8 mouse cellular contexts compared by ENCODE assay signal in genomic region chr12:72441839-72442576, GRCm38 (mm10). TPM values are rescaled to one million over a fixed set of nuclear protein-coding genes. Genes with fewer than 3 reads are reported as not detected.
DNase-seq lines count a peak whose midpoint lies in the region; ATAC-seq and TF ChIP-seq lines count a peak whose summit lies in the region.

TSS of gene Lrrc9 (plus strand) at chr12:72441866.

- under 1% methylated on average over 31 of the region's 31 CpGs for WGBS in hindbrain, embryonic 12.5 days
- WGBS in lung, postnatal 0 days = 1% methylated on average over 31 of the region's 31 CpGs

- peak within 1 kb of the TSS; percentile 57 for H3K9ac ChIP-seq in hindbrain, embryonic 12.5 days
- 0 out of 2 replicates have a peak within 1 kb of the TSS, but pooled peaks have one; percentile 26 for H3K9ac ChIP-seq in lung, postnatal 0 days (replicated peaks; ENCODE audit: low read depth)

- peak within 1 kb of the TSS; percentile 72 for H3K4me2 ChIP-seq in hindbrain, embryonic 12.5 days (replicated peaks)
- peak within 1 kb of the TSS; percentile 68 for H3K4me2 ChIP-seq in lung, postnatal 0 days (replicated peaks; ENCODE audit: low read depth, low read length)

- H3K4me1 ChIP-seq in brown adipose tissue, adult 24 weeks (ENCODE audit: control insufficient read depth, insufficient read depth, insufficient read length, low read length) = peaks cover 4% of the 10 kb centered on the region
- H3K4me1 ChIP-seq in hindbrain, embryonic 12.5 days = peaks cover 12% of the 10 kb centered on the region
- H3K4me1 ChIP-seq in lung, postnatal 0 days (ENCODE audit: insufficient read depth, low read depth, low read length) = peaks cover 7% of the 10 kb centered on the region; the same call in 1 of the 2 replicates

- TF ChIP-seq EP300 in lung, postnatal 0 days (IDR thresholded peaks at IDR 0.05) = no peak

- no peak for TF ChIP-seq CTCF in lung, postnatal 0 days (IDR thresholded peaks at IDR 0.05)

- H3K27me3 ChIP-seq in hindbrain, embryonic 12.5 days = no peaks in the 10 kb centered on the region
- no peaks in the 10 kb centered on the region for H3K27me3 ChIP-seq in lung, postnatal 0 days (replicated peaks; ENCODE audit: insufficient read depth, low read length)

- DNase-seq in ES-CJ7 (ENCODE audit: low read depth, low spot score) = peak; percentile 95
- peak; percentile 62 for DNase-seq in gastrocnemius, adult 18-20 months (ENCODE audit: low spot score)
- DNase-seq in layer of hippocampus, postnatal 10 days (ENCODE audit: low spot score in 2 of 2) = peak; percentile 23 to 43
- peak; percentile 61 for DNase-seq in lung, postnatal 0 days (ENCODE audit: low spot score)
- DNase-seq in retina, embryonic 14.5 days (ENCODE audit: low spot score) = peak; percentile 88
- no peak for DNase-seq in urinary bladder, adult 18-20 months (ENCODE audit: low spot score in 2 of 2)

- no peaks in the 10 kb centered on the region for H3K9me3 ChIP-seq in hindbrain, embryonic 12.5 days (replicated peaks)
- no peaks in the 10 kb centered on the region for H3K9me3 ChIP-seq in lung, postnatal 0 days (ENCODE audit: low read length)

- H3K4me3 ChIP-seq in brown adipose tissue, adult 24 weeks (ENCODE audit: insufficient read depth, low read depth, low read length) = peak within 1 kb of the TSS; percentile 65
- peak within 1 kb of the TSS; percentile 45 for H3K4me3 ChIP-seq in hindbrain, embryonic 12.5 days
- H3K4me3 ChIP-seq in lung, postnatal 0 days (ENCODE audit: low read depth, low read length) = peak within 1 kb of the TSS; percentile 34

- peak within 1 kb of the TSS; percentile 70; the same call in 1 of the 2 replicates for H3K27ac ChIP-seq in brown adipose tissue, adult 24 weeks (replicated peaks; ENCODE audit: low read depth, low read length)
- H3K27ac ChIP-seq in hindbrain, embryonic 12.5 days = peak within 1 kb of the TSS; percentile 64
- H3K27ac ChIP-seq in lung, postnatal 0 days (ENCODE audit: low read length) = no peak within 1 kb of the TSS

- ATAC-seq in hindbrain, embryonic 12.5 days (ENCODE audit: low FRiP score) = peak; percentile 90
- ATAC-seq in lung, postnatal 0 days = peak; percentile 91

- no peaks in the 10 kb centered on the region for H3K36me3 ChIP-seq in hindbrain, embryonic 12.5 days
- no peaks in the 10 kb centered on the region for H3K36me3 ChIP-seq in lung, postnatal 0 days (ENCODE audit: insufficient read depth, low read length)

RNA-seq across cellular contexts. Expression of gene Lrrc9, which starts in this region (rescaled TPM):
- 0.75 and 1.5 TPM in 2 replicates for polyA plus RNA-seq in brown adipose tissue, adult 24 weeks (2012; ENCODE audit: insufficient read depth, insufficient read length, missing spikeins)
- under 1 TPM; 0.11 to 0.17 TPM for total RNA-seq in gastrocnemius, adult 18-20 months (2021)
- 2.7 and 3.2 TPM in 2 replicates for polyA plus RNA-seq in hindbrain, embryonic 12.5 days (2016; fragmentation: Nextera tagmentation; extraction: Ambion mirVana)
- 1 to 10 TPM; 1.0 to 1.3 TPM for total RNA-seq in layer of hippocampus, postnatal 10 days (2021)
- polyA plus RNA-seq in lung, postnatal 0 days (2015; fragmentation: Nextera tagmentation; extraction: Ambion mirVana) = 0.95 and 1.2 TPM in 2 replicates

Comparison
In these comparisons a context has a peak if more than half of its experiments do, and no peak if none do; other contexts are left out.
1. Peak in DNase-seq in gastrocnemius, adult 18-20 months; RNA of the gene not detected or under 1 TPM.
2. DNase-seq: peak in ES-CJ7 (single experiment), layer of hippocampus, postnatal 10 days (2 of 2), lung, postnatal 0 days (single experiment) and retina, embryonic 14.5 days (single experiment); none in urinary bladder, adult 18-20 months (0 of 2).
3. Peak in every context shown above with its lines, with median percentiles within 50 percentile points of each other: H3K4me3 ChIP-seq.